Mouse (Mus musculus) MEL (cell line): ENCODE results near the gene Gm45021.

ENCODE experiments used
- CTCF ChIP-seq, 3 experiments: IDR thresholded peaks in 2 of 3; conservative IDR thresholded peaks in 1 of 3; 2 replicates each; pipeline ENCODE4 v1.5.1; 2011 to 2012; ENCODE audit warnings: low read length in 3 of 3, low read depth in 2 of 3, mild to moderate bottlenecking in 2 of 3, improper control_type of control experiment in 1 of 3, inconsistent platforms in 1 of 3, mixed read lengths in 1 of 3, moderate library complexity in 1 of 3; ENCODE audit not compliant: control insufficient read depth in 1 of 3, insufficient read depth in 1 of 3, poor library complexity in 1 of 3, severe bottlenecking in 1 of 3
- GATA1 ChIP-seq: IDR thresholded peaks from 2 replicates; pipeline ENCODE4 v1.6.1; 2011; ENCODE audit warnings: low read depth, low read length, improper control_type of control experiment
- HCFC1 ChIP-seq: IDR thresholded peaks from 2 replicates; pipeline ENCODE4 v1.6.1; 2012; ENCODE audit warnings: low read depth, mild to moderate bottlenecking, inconsistent platforms, low read length, improper control_type of control experiment, moderate library complexity
- NELFE ChIP-seq: IDR thresholded peaks from 2 replicates; pipeline ENCODE4 v1.6.1; 2011; ENCODE audit warnings: low read depth, low read length, improper control_type of control experiment
- POLR2A ChIP-seq, 2 experiments: IDR thresholded peaks; 2 replicates each; pipeline ENCODE4 v1.6.1; 2011 to 2012; ENCODE audit warnings: low read length in 2 of 2, mild to moderate bottlenecking in 2 of 2, control low read depth in 1 of 2, improper control_type of control experiment in 1 of 2, low read depth in 1 of 2, moderate library complexity in 1 of 2; ENCODE audit not compliant: control insufficient read depth in 1 of 2, insufficient read depth in 1 of 2, poor library complexity in 1 of 2
- ZC3H11A ChIP-seq: IDR thresholded peaks from 2 replicates; pipeline ENCODE4 v1.6.1; 2012; ENCODE audit warnings: low read depth, mild to moderate bottlenecking, inconsistent platforms, low read length, improper control_type of control experiment
- ZKSCAN1 ChIP-seq: IDR thresholded peaks from 2 replicates; pipeline ENCODE4 v1.6.1; 2012; ENCODE audit warnings: low read depth, mild to moderate bottlenecking, inconsistent platforms, low read length, improper control_type of control experiment, moderate library complexity

DNA sequence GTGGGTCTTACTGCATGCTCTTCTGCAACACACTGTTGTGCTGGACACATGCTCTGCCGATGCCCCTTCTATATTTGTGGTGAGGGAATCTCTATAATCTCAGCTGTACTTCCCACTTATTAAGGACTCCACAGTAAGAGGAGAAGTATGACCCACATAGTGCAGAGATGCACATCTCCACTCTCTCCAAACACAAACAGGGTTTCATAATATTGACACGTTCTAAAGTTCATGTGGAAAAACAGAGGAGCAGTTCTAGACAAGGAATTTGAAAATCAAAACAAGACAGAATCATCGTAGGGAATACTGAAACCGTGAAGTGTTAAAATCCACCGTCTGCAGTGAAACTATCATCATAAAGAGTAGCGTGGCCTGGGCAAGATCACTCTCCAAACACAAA, 2.5 kb downstream of the Gm45021 start:
- TF ChIP-seq POLR2A (IDR thresholded peaks at IDR 0.05; ENCODE audit: control insufficient read depth in 1 of 2, insufficient read depth in 1 of 2, low read depth in 1 of 2, low read length in 2 of 2, poor library complexity in 1 of 2), result no peak
- TF ChIP-seq CTCF (IDR thresholded peaks at IDR 0.05 in 2 of 3, conservative IDR thresholded peaks at IDR 0.05 in 1 of 3; ENCODE audit: control insufficient read depth in 1 of 3, insufficient read depth in 1 of 3, low read depth in 2 of 3, low read length in 3 of 3, poor library complexity in 1 of 3, severe bottlenecking in 1 of 3), result no peak
- TF ChIP-seq ZKSCAN1, result no peak
- TF ChIP-seq GATA1, result no peak
- no peak for TF ChIP-seq HCFC1
- TF ChIP-seq NELFE, result no peak
- TF ChIP-seq ZC3H11A, result no peak
